Mouse (Mus musculus): Measurements from ENCODE around the gene Fbxl8.

- TF ChIP-seq POLR2A (IDR thresholded peaks at IDR 0.05; ENCODE audit: borderline replicate concordance, control insufficient read depth, low read depth, low read length) (no peak), CTCF (IDR thresholded peaks at IDR 0.05; ENCODE audit: control insufficient read depth, insufficient read depth, low read length) (no peak)
Observed at GRCm38 (mm10) chr8:105285514-105285913, 21.1 kb downstream of the Fbxl8 start.
